9 mouse cellular contexts compared by ENCODE assay signal in genomic region chr5:113942580-113942979, GRCm38 (mm10). TPM values are rescaled to one million over a fixed set of nuclear protein-coding genes. Genes with fewer than 3 reads are reported as not detected.
A peak's percentile ranks its signal among the peaks of the same experiment; 100 is the strongest.
DNase-seq lines count a peak whose midpoint lies in the region; TF ChIP-seq lines count a peak whose summit lies in the region.
"Had no signal": no experiment of that assay in that cellular context is flagged by ENCODE, and none has a peak within 500 bp of the region (broad histone marks: within the 10 kb centered on the region; RNA-seq: fewer than 3 reads in every experiment).

No protein-coding gene starts in this region.

- H3K4me3 ChIP-seq in left cerebral cortex, adult 2 months, result no peak overlapping the region

- peak; percentile 72 for DNase-seq in adrenal gland, postnatal 14 days
- DNase-seq in adrenal gland, adult 8-10 months, result no peak
- no peak for DNase-seq in left cerebral cortex, adult 2 months (ENCODE audit: extremely low spot score in 1 of 2, low spot score in 2 of 2)
- DNase-seq in left cerebral cortex, adult 9 months (ENCODE audit: low spot score in 2 of 2), result no peak
- DNase-seq in brain, embryonic 14.5 days (ENCODE audit: low read depth), result no peak
- peak; percentile 27 to 37 for DNase-seq in natural killer cell, adult 2 months (ENCODE audit: low spot score in 2 of 2)
- DNase-seq in layer of hippocampus, postnatal 10 days (ENCODE audit: low spot score in 2 of 2), result no peak
- DNase-seq in left cerebral cortex, postnatal 36 days (ENCODE audit: low spot score in 2 of 2), result no peak
- DNase-seq: right cerebral cortex, postnatal 14 days had no signal

- TF ChIP-seq CTCF in left cerebral cortex, adult 2 months (IDR thresholded peaks at IDR 0.05), result peak; percentile 42
- peak; percentile 33; the same call in 1 of the 2 replicates for TF ChIP-seq CTCF in brain, embryonic 14.5 days (IDR thresholded peaks at IDR 0.05; ENCODE audit: borderline replicate concordance, extremely low read depth, insufficient read depth, insufficient read length)

- TF ChIP-seq POLR2A in brain, embryonic 14.5 days (IDR thresholded peaks at IDR 0.05; ENCODE audit: borderline replicate concordance, extremely low read depth, insufficient read depth, insufficient read length, poor library complexity, severe bottlenecking), result no peak

- intact Hi-C loops in left cerebral cortex, adult 2 months (cut with DNase I), result no loop called here
- intact Hi-C loops in left cerebral cortex, postnatal 36 days (cut with DNase I), result no loop called here

- no peak overlapping the region for H3K27ac ChIP-seq in left cerebral cortex, adult 2 months

RNA-seq across cellular contexts. Expression of gene Coro1c, which starts 34.0 kb away (rescaled TPM):
- 52.9 and 58.0 TPM in 2 replicates for total RNA-seq in adrenal gland, postnatal 14 days (2021)
- 10 to 100 TPM; 47.0 to 99.8 (median 77.0) TPM for total RNA-seq in adrenal gland, adult 8-10 months (2022)
- 10 to 100 TPM; 77.9 to 84.3 TPM for total RNA-seq in left cerebral cortex, adult 2 months (2021)
- 136 and 202 TPM in 2 replicates for polyA plus RNA-seq in brain, embryonic 14.5 days (2012; rRNA removed)
- total RNA-seq in layer of hippocampus, postnatal 10 days (2021), result 100 to 1,000 TPM; 104 TPM
- total RNA-seq in left cerebral cortex, postnatal 36 days (2021), result 10 to 100 TPM; 73.7 to 87.8 TPM

RNA-seq across cellular contexts. Expression of gene Ssh1, which starts 51.1 kb away (rescaled TPM):
- 18.8 and 21.2 TPM in 2 replicates for total RNA-seq in adrenal gland, postnatal 14 days (2021)
- 10 to 100 TPM; 17.3 to 32.2 (median 23.3) TPM for total RNA-seq in adrenal gland, adult 8-10 months (2022)
- total RNA-seq in left cerebral cortex, adult 2 months (2021), result 10 to 100 TPM; 28.2 to 28.6 TPM
- polyA plus RNA-seq in brain, embryonic 14.5 days (2012; rRNA removed), result 12.2 and 19.2 TPM in 2 replicates
- 10 to 100 TPM; 25.7 to 27.1 TPM for total RNA-seq in layer of hippocampus, postnatal 10 days (2021)
- 10 to 100 TPM; 21.0 to 29.1 TPM for total RNA-seq in left cerebral cortex, postnatal 36 days (2021)

Comparison
In these comparisons a context has a peak if more than half of its experiments do, and no peak if none do; other contexts are left out.
1. DNase-seq: peak in adrenal gland, postnatal 14 days (single experiment) and natural killer cell, adult 2 months (2 of 2); none in adrenal gland, adult 8-10 months (single experiment), left cerebral cortex, adult 2 months (0 of 2), left cerebral cortex, adult 9 months (0 of 2), brain, embryonic 14.5 days (single experiment), layer of hippocampus, postnatal 10 days (0 of 2) and left cerebral cortex, postnatal 36 days (0 of 2).